Mouse (Mus musculus): ENCODE results near the gene Aanat. TPM values are rescaled to one million over a fixed set of nuclear protein-coding genes. Genes with fewer than 3 reads are reported as not detected.
A peak's percentile ranks its signal among the peaks of the same experiment; 100 is the strongest.

The Aanat gene
- polyA plus RNA-seq, 1 experiment from 2014 or later = not detected

DNA sequence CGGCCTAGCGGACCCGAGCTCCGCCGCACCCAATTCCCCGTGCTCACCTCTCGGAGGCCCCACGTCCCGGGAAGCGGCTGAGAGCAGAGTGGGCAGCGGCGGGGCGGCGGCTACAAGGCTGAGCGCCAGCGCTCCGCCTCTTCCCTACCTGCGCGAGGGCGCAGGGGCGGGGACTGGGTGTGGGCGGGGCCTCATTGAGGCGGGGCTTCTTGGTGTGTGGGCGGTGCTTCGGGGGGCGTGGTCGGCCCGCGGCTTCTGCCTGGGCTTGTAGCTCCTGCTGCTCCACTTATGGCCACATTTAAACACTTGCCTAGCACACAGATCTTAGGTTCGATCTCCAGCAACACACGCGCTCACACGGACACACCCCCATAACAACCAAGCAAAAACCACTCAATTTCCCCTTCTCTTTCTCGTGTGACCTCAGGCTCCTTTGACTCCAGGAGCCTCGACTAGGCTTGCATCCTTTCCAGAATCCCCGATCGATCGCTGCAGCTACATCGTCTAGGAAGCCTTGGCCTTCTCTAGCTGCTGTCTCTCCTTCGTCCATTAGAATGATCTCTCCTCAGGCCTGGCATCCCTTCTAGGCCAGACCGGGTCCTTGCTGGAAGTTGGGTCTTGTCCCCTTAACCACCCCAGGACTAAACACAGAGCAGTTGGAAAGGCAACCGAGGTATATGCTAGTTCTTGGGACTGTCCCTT is 38.0 kb downstream of the Aanat start:
- peak overlapping the region; percentile 74 for H3K4me3 ChIP-seq (ENCODE audit: low read length)
- H3K27me3 ChIP-seq (ENCODE audit: insufficient read depth, low read length) = no peaks in the 10 kb centered on the region
- H3K9ac ChIP-seq (replicated peaks; ENCODE audit: low read length) = peak overlapping the region; percentile 77
- peaks cover 46% of the 10 kb centered on the region for H3K4me1 ChIP-seq (ENCODE audit: insufficient read depth, low read length)
- no peaks in the 10 kb centered on the region for H3K36me3 ChIP-seq (ENCODE audit: insufficient read depth, low read length)
- no peak overlapping the region; the same call in 1 of the 2 replicates for H3K27ac ChIP-seq (ENCODE audit: low read length)
- peak overlapping the region; percentile 82 for H3K4me2 ChIP-seq (replicated peaks; ENCODE audit: low read depth, low read length)
- no peaks in the 10 kb centered on the region for H3K9me3 ChIP-seq (ENCODE audit: low read length)
- peak; percentile 60 for ATAC-seq (ENCODE audit: low FRiP score, low TSS enrichment)
- 13% methylated on average over 37 of the region's 42 CpGs for WGBS

DNA sequence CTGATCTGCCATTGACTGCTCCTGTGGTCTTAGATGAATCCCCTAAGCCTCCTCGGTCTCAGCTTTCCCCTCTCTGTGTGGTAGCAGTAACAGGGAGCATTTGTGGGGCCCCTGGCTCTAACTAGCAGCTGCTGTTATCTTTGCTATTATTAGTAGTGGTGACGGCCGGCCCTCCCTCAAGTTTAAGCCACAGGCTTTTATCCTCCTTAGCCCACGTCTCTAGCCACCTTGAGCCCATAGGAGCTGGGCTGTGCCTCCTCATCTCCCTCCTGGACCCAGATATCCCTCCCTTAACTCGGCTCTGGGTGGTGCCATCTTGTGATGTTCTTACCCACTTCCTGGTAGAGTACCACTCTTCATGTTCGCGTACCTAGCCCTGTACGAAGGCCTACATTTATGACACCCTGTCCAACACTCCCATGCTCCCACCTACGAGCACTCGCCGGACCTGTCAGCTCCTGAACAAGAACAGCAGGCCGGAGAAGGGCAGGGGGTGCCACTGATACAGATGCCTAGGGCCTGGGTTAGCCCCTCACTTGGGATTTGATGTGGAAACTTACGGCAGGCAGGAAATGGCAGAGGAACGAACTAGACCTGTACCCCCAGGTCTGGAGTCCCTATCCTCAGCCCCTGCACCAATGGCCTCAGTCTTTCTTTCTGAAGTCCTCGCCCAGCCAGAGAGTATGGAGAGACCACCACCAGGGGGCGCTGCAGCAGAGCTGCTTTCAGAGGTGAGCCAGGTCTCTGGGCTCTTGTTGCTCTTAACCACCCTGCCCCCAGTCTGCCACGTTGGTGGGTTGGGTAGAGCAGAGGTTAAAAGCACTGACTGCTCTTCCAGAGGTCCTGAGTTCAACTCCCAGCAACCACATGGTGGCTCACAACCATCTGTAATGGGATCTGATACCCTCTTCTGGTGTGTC is 39.1 kb downstream of the Aanat start:
- Histone ChIP-seq H3K9ac (replicated peaks; ENCODE audit: low read length) (no peak overlapping the region), H3K4me3 (ENCODE audit: low read length) (no peak overlapping the region), H3K9me3 (ENCODE audit: low read length) (no peaks in the 10 kb centered on the region), H3K4me2 (replicated peaks; ENCODE audit: low read depth, low read length) (no peak overlapping the region), H3K27ac (ENCODE audit: low read length) (no peak overlapping the region), H3K4me1 (ENCODE audit: insufficient read depth, low read length) (peaks cover 41% of the 10 kb centered on the region), H3K36me3 (ENCODE audit: insufficient read depth, low read length) (no peaks in the 10 kb centered on the region), H3K27me3 (ENCODE audit: insufficient read depth, low read length) (no peaks in the 10 kb centered on the region)
- no peak for ATAC-seq (ENCODE audit: low FRiP score, low TSS enrichment)
- 79% methylated on average over 17 of the region's 17 CpGs for WGBS

DNA sequence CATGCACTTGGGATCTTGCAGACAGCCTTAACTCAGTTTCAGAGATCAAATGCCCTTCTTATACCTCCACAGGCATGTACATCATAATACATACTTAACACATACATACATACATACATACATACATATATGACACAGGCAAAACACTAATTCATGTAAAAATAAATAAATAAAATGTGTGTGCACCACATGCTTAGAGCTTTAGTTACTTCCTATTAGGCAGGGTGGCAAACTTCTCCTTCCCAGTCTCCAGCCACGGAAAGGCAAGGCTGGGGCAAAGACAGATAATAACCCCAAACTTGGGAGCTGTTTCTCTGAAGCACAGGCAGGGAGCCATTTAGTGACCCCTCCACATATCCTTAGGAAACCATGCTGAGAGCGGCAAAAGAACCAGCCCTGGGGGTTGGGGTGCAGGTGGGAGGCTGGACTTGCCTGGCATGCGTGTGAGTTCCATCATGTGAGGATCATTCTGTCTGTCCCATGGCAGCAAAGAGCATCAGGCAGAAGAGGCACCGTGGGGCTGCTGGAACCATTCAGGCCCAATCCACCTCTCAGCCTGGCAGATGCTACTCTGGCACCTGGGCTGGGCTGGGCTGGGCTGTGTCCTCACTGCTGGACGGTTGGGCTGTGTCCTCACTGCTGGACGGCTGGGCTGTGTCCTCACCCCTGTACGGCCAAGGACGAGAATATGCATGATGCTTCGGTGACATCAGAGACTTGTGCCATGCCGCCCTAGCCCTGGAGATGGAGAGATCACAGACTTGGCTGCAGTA is 40.3 kb downstream of the Aanat start, which contains the start of gene Rhbdf2:
TSS of gene Rhbdf2 (minus strand) at position 721 of the 773 bp plus-strand sequence.
- no peak within 1 kb of the TSS for H3K27ac ChIP-seq (ENCODE audit: low read length)
- H3K27me3 ChIP-seq (ENCODE audit: insufficient read depth, low read length) = no peaks in the 10 kb centered on the region
- no peaks in the 10 kb centered on the region for H3K36me3 ChIP-seq (ENCODE audit: insufficient read depth, low read length)
- no peaks in the 10 kb centered on the region for H3K9me3 ChIP-seq (ENCODE audit: low read length)
- ATAC-seq (ENCODE audit: low FRiP score, low TSS enrichment) = no peak
- H3K4me1 ChIP-seq (ENCODE audit: insufficient read depth, low read length) = peaks cover 31% of the 10 kb centered on the region
- H3K4me2 ChIP-seq (replicated peaks; ENCODE audit: low read depth, low read length) = no peak within 1 kb of the TSS
- no peak within 1 kb of the TSS for H3K4me3 ChIP-seq (ENCODE audit: low read length)
- H3K9ac ChIP-seq (replicated peaks; ENCODE audit: low read length) = no peak within 1 kb of the TSS
- WGBS = 67% methylated on average over 10 of the region's 10 CpGs

DNA sequence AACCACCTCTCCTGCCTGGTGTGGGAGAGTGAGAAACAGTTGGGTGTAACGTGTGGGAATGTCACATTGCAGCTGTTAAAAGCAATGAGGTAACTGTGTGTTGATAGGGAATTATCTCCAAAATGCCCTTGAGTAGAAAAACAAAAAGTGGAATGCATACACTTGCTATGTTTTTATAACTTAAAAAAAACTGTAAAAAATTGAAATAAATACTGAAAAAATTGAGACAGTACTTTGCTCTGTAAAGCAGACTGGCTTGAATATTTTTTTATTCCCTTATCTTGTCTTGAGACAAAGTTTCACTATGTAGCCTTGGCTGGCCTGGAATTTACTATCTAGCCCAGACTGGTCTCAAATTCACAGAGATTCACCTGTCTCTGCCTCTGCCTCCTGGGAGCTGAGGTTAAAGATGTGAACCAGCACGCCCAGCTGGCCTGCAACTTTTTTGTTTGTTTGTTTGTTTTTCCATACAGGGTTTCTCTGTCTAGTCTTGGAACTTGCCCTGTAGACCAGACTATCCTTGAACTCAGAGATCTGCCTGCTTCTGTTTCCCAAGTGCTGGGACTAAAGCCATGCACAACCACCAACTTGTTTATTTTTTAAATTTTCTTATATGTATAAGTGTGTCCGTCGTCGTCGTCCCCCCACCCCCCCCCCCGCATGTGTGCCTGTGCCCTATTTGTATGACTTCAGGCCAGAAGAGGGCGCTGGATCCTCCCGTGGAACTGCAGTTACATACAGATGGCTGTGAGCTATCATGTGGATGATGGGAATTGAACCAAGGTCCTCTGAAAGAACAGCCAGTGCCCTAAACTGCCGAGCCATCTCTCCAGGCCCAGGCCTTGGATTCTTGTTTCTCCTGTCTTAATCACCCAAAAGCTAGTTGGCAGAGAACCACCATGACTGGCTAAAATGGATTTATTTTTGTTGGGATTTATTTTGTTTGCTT is 41.1 kb downstream of the Aanat start:
- Histone ChIP-seq H3K36me3 (ENCODE audit: insufficient read depth, low read length) (no peaks in the 10 kb centered on the region), H3K9ac (replicated peaks; ENCODE audit: low read length) (no peak overlapping the region), H3K4me3 (ENCODE audit: low read length) (no peak overlapping the region), H3K4me2 (replicated peaks; ENCODE audit: low read depth, low read length) (no peak overlapping the region), H3K27ac (ENCODE audit: low read length) (no peak overlapping the region), H3K9me3 (ENCODE audit: low read length) (no peaks in the 10 kb centered on the region), H3K4me1 (ENCODE audit: insufficient read depth, low read length) (peaks cover 22% of the 10 kb centered on the region), H3K27me3 (ENCODE audit: insufficient read depth, low read length) (no peaks in the 10 kb centered on the region)
- ATAC-seq (ENCODE audit: low FRiP score, low TSS enrichment) = no peak
- 37% methylated on average over 10 of the region's 10 CpGs for WGBS

DNA sequence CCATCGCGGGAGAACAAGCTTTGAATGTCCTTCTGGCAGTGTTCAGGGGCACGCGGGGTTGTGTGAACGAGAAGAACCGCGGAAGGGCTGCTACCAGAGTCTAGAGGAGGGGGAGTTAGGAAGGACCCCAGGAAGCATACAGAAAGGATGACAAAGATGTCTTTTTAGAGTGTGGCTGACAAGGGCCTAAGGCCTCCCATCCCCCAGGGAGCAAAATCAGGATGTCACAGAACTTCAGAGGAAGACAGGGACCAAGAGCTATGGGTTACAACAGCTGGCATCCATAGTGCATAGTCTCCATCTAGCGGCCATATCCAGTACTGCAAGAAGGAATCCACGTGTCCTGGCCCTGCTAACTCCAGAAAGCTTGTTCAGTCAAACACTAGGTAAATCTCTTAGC is 42.5 kb downstream of the Aanat start:
- Histone ChIP-seq H3K36me3 (ENCODE audit: insufficient read depth, low read length) (no peaks in the 10 kb centered on the region), H3K4me2 (replicated peaks; ENCODE audit: low read depth, low read length) (no peak overlapping the region), H3K27me3 (ENCODE audit: insufficient read depth, low read length) (no peaks in the 10 kb centered on the region), H3K27ac (ENCODE audit: low read length) (no peak overlapping the region; the same call in 1 of the 2 replicates), H3K4me1 (ENCODE audit: insufficient read depth, low read length) (peaks cover 9% of the 10 kb centered on the region), H3K9ac (replicated peaks; ENCODE audit: low read length) (0 out of 2 replicates have a peak overlapping the region, but pooled peaks have one; percentile 3), H3K4me3 (ENCODE audit: low read length) (no peak overlapping the region), H3K9me3 (ENCODE audit: low read length) (no peaks in the 10 kb centered on the region)
- no peak for ATAC-seq (ENCODE audit: low FRiP score, low TSS enrichment)
- 57% methylated on average over 9 of the region's 9 CpGs for WGBS

DNA sequence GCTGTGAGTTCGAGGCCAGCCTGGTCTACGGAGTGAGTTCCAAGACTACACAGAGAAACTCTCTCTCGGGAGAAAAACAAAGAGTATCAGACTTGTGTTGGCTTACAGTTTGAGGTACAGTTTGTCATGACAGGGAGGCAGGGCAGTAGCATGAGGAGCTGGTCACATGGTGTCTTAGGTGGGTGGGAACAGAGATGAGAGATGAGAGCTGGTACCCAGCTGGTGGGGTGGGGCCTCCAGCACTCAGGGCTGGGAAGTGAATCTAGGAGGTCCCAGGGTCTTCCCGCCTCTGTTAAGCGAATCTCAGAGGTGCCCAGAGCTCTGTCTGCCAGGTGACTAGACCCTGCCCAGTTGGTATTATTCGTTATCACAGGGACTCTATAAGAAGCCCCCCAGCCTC is 43.2 kb downstream of the Aanat start:
- peaks cover 6% of the 10 kb centered on the region for H3K4me1 ChIP-seq (ENCODE audit: insufficient read depth, low read length)
- no peak for ATAC-seq (ENCODE audit: low FRiP score, low TSS enrichment)
- H3K9ac ChIP-seq (replicated peaks; ENCODE audit: low read length) = no peak overlapping the region
- H3K4me3 ChIP-seq (ENCODE audit: low read length) = no peak overlapping the region
- 87% methylated on average over 6 of the region's 6 CpGs for WGBS
- H3K27ac ChIP-seq (ENCODE audit: low read length) = no peak overlapping the region
- H3K27me3 ChIP-seq (ENCODE audit: insufficient read depth, low read length) = no peaks in the 10 kb centered on the region
- H3K9me3 ChIP-seq (ENCODE audit: low read length) = no peaks in the 10 kb centered on the region
- no peaks in the 10 kb centered on the region for H3K36me3 ChIP-seq (ENCODE audit: insufficient read depth, low read length)
- H3K4me2 ChIP-seq (replicated peaks; ENCODE audit: low read depth, low read length) = no peak overlapping the region

DNA sequence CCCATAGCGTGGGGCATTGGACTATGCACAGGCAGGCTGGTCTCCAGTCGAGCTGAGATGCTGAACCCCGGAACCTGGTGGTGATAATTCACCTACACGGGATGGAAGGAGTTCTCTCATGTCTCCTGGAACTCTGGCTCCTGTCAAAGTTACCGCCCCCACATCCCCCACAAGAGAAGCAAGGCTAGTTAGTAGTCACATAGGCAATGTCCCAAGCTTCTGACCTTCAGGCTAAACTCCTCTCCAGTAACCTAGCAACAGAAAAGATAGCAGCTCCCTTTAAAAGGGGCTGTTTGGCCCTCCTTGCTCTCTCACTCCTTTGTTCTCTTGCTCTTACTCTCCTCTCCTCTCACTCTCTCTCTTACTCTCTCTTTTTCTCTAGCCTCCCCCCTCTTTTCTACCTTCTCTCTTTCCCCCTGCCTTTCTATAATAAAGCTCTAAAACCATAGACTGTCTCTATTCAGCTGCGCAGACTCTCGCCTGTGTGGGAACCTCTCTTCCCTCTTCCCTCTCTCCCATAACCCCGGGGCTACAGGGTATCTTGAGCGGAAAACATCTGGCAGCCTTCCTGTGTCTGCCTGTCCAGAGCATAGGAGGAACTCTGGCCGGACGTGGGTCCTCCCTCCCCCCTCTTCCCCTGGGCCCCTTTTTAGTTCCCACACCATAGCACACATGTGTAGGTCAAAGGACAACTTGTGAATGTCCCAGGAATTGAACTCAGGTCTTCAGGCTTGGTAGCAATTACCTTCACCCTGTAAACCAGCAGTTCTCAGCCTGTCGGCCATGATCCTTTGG is 44.1 kb downstream of the Aanat start:
- Histone ChIP-seq H3K27me3 (ENCODE audit: insufficient read depth, low read length) (no peaks in the 10 kb centered on the region), H3K9ac (replicated peaks; ENCODE audit: low read length) (no peak overlapping the region), H3K9me3 (ENCODE audit: low read length) (no peaks in the 10 kb centered on the region), H3K4me3 (ENCODE audit: low read length) (no peak overlapping the region), H3K27ac (ENCODE audit: low read length) (no peak overlapping the region), H3K36me3 (ENCODE audit: insufficient read depth, low read length) (no peaks in the 10 kb centered on the region), H3K4me2 (replicated peaks; ENCODE audit: low read depth, low read length) (no peak overlapping the region), H3K4me1 (ENCODE audit: insufficient read depth, low read length) (0 out of 2 replicates have a peak, but pooled peaks cover 5% of the 10 kb centered on the region)
- 34% methylated on average over 12 of the region's 12 CpGs for WGBS
- 0 out of 2 replicates have a peak, but pooled peaks have one; percentile 14 for ATAC-seq (ENCODE audit: low FRiP score, low TSS enrichment)

DNA sequence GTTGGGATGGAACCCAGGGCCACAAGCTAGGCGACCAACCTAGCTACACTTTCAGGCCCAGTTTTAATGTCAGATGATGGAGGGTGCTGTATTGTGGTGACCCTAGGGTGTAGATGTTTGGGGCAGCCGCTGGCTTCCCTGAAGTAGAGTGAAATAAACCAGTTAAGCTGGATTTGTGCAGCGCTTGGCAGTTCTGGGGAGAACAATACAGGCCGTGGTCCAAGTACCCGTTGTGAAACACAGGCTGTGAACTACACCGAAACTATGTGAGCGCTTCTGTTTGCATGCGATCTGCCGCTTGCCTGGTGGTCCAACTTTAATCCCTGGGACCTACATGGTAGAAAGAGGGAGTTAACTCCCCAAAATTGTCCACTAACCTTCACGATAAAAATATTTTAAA is 46.7 kb downstream of the Aanat start:
- H3K9me3 ChIP-seq (ENCODE audit: low read length) = no peaks in the 10 kb centered on the region
- H3K36me3 ChIP-seq (ENCODE audit: insufficient read depth, low read length) = no peaks in the 10 kb centered on the region
- no peaks in the 10 kb centered on the region for H3K27me3 ChIP-seq (ENCODE audit: insufficient read depth, low read length)
- H3K4me3 ChIP-seq (ENCODE audit: low read length) = no peak overlapping the region
- H3K4me2 ChIP-seq (replicated peaks; ENCODE audit: low read depth, low read length) = no peak overlapping the region
- H3K27ac ChIP-seq (ENCODE audit: low read length) = no peak overlapping the region
- no peak overlapping the region for H3K9ac ChIP-seq (replicated peaks; ENCODE audit: low read length)
- 75% methylated on average over 10 of the region's 10 CpGs for WGBS
- H3K4me1 ChIP-seq (ENCODE audit: insufficient read depth, low read length) = 0 out of 2 replicates have a peak, but pooled peaks cover 5% of the 10 kb centered on the region
- ATAC-seq (ENCODE audit: low FRiP score, low TSS enrichment) = no peak

All from kidney, embryonic 16.5 days (tissue).